In genomic region chr10:81623441-81623840, GRCm38 (mm10) we compare ENCODE assay signal across 24 mouse cellular contexts. TPM values are rescaled to one million over a fixed set of nuclear protein-coding genes. Genes with fewer than 3 reads are reported as not detected.
A peak's percentile ranks its signal among the peaks of the same experiment; 100 is the strongest.
DNase-seq lines count a peak whose midpoint lies in the region; ATAC-seq and TF ChIP-seq lines count a peak whose summit lies in the region.
"Had no signal": no experiment of that assay in that cellular context is flagged by ENCODE, and none has a peak within 500 bp of the region (broad histone marks: within the 10 kb centered on the region; RNA-seq: fewer than 3 reads in every experiment).

No protein-coding gene starts in this region.

- H3K4me2 ChIP-seq in liver, embryonic 12.5 days: no peak overlapping the region
- H3K4me2 ChIP-seq in liver, postnatal 0 days (ENCODE audit: low read depth, low read length): no peak overlapping the region
- H3K4me2 ChIP-seq in stomach, embryonic 15.5 days: no peak overlapping the region
- no peak overlapping the region for H3K4me2 ChIP-seq in midbrain, embryonic 13.5 days (replicated peaks)
- H3K4me2 ChIP-seq: forebrain, embryonic 13.5 days; hindbrain, embryonic 12.5 days had no signal

- no peak for ATAC-seq in liver, embryonic 12.5 days
- ATAC-seq in liver, postnatal 0 days: no peak
- no peak for ATAC-seq in G1E (ENCODE audit: extremely low read depth, insufficient number of reproducible peaks, low FRiP score, poor library complexity, severe bottlenecking)
- no peak for ATAC-seq in stomach, embryonic 15.5 days (ENCODE audit: insufficient read depth, low FRiP score, low read depth)
- no peak for ATAC-seq in midbrain, embryonic 13.5 days
- ATAC-seq in frontal cortex, adult (ENCODE audit: low TSS enrichment): no peak
- ATAC-seq: CD4-positive, CD25-positive, alpha-beta regulatory T cell, adult 4 months; forebrain, embryonic 13.5 days; forebrain, postnatal 0 days; hindbrain, embryonic 16.5 days had no signal

- peaks cover 47% of the 10 kb centered on the region for H3K36me3 ChIP-seq in liver, embryonic 12.5 days
- H3K36me3 ChIP-seq in liver, postnatal 0 days (replicated peaks; ENCODE audit: insufficient read depth, low read length): peaks cover 10% of the 10 kb centered on the region; the same call in 1 of the 2 replicates
- no peaks in the 10 kb centered on the region for H3K36me3 ChIP-seq in ES-Bruce4 (ENCODE audit: control insufficient read depth, insufficient read depth, low read length, poor library complexity, severe bottlenecking)
- peaks cover 64% of the 10 kb centered on the region for H3K36me3 ChIP-seq in G1E (replicated peaks)
- H3K36me3 ChIP-seq in stomach, embryonic 15.5 days: peaks cover 6% of the 10 kb centered on the region
- H3K36me3 ChIP-seq in midbrain, embryonic 13.5 days: peaks cover 55% of the 10 kb centered on the region

- no peaks in the 10 kb centered on the region for H3K27me3 ChIP-seq in liver, embryonic 12.5 days (replicated peaks)
- no peaks in the 10 kb centered on the region for H3K27me3 ChIP-seq in liver, postnatal 0 days (ENCODE audit: insufficient read depth, low read length)
- H3K27me3 ChIP-seq in ES-Bruce4 (ENCODE audit: control insufficient read depth, insufficient read depth, low read length, poor library complexity, severe bottlenecking): no peaks in the 10 kb centered on the region
- H3K27me3 ChIP-seq in G1E (ENCODE audit: insufficient read depth, low read length): no peaks in the 10 kb centered on the region
- H3K27me3 ChIP-seq in stomach, embryonic 15.5 days (replicated peaks): no peaks in the 10 kb centered on the region
- no peaks in the 10 kb centered on the region for H3K27me3 ChIP-seq in midbrain, embryonic 13.5 days
- H3K27me3 ChIP-seq: hindbrain, embryonic 12.5 days had no signal

- H3K27ac ChIP-seq in liver, embryonic 12.5 days: peak overlapping the region; percentile 17; the same call in 1 of the 2 replicates
- H3K27ac ChIP-seq in liver, postnatal 0 days (ENCODE audit: low read depth): no peak overlapping the region
- peak overlapping the region; percentile 55 for H3K27ac ChIP-seq in ES-Bruce4 (ENCODE audit: insufficient read depth, low read length)
- H3K27ac ChIP-seq in stomach, embryonic 15.5 days: peak overlapping the region; percentile 17; the same call in 1 of the 2 replicates
- H3K27ac ChIP-seq in midbrain, embryonic 13.5 days: no peak overlapping the region
- H3K27ac ChIP-seq: embryonic facial prominence, embryonic 10.5 days; forebrain, embryonic 13.5 days; heart, embryonic 10.5 days; hindbrain, embryonic 12.5 days had no signal

- TF ChIP-seq CTCF in liver, postnatal 0 days (IDR thresholded peaks at IDR 0.05; ENCODE audit: low read depth): no peak
- TF ChIP-seq CTCF in ES-Bruce4 (IDR thresholded peaks at IDR 0.05; ENCODE audit: low read depth, low read length): no peak
- no peak for TF ChIP-seq CTCF in G1E (IDR thresholded peaks at IDR 0.05; ENCODE audit: low read depth, low read length)

- no peak for TF ChIP-seq EP300 in liver, postnatal 0 days (IDR thresholded peaks at IDR 0.05; ENCODE audit: low read depth)
- no peak for TF ChIP-seq EP300 in ES-Bruce4 (IDR thresholded peaks at IDR 0.05; ENCODE audit: insufficient read depth, low read depth, low read length)

- no peak overlapping the region for H3K9ac ChIP-seq in liver, embryonic 12.5 days
- H3K9ac ChIP-seq in liver, postnatal 0 days (replicated peaks): no peak overlapping the region
- H3K9ac ChIP-seq in ES-Bruce4 (ENCODE audit: low read depth, poor library complexity, severe bottlenecking): no peak overlapping the region
- H3K9ac ChIP-seq in stomach, embryonic 15.5 days: no peak overlapping the region
- H3K9ac ChIP-seq in midbrain, embryonic 13.5 days (replicated peaks): no peak overlapping the region
- H3K9ac ChIP-seq: forebrain, embryonic 13.5 days; forebrain, postnatal 0 days; hindbrain, embryonic 12.5 days had no signal

- H3K4me1 ChIP-seq in liver, embryonic 12.5 days: peaks cover 36% of the 10 kb centered on the region
- peaks cover 16% of the 10 kb centered on the region for H3K4me1 ChIP-seq in liver, postnatal 0 days (ENCODE audit: insufficient read depth)
- H3K4me1 ChIP-seq in ES-Bruce4 (ENCODE audit: control insufficient read depth, insufficient read depth, low read length): peaks cover 10% of the 10 kb centered on the region
- H3K4me1 ChIP-seq in G1E (ENCODE audit: insufficient read depth, low read depth, low read length): peaks cover 44% of the 10 kb centered on the region
- peaks cover 16% of the 10 kb centered on the region for H3K4me1 ChIP-seq in stomach, embryonic 15.5 days
- peaks cover 26% of the 10 kb centered on the region for H3K4me1 ChIP-seq in midbrain, embryonic 13.5 days (replicated peaks)

- WGBS in liver, embryonic 12.5 days (ENCODE audit: insufficient replicate concordance): 49% methylated on average over 8 of the region's 8 CpGs
- 59% methylated on average over 8 of the region's 8 CpGs for WGBS in liver, postnatal 0 days (ENCODE audit: insufficient replicate concordance)
- WGBS in stomach, embryonic 15.5 days: 55% methylated on average over 8 of the region's 8 CpGs
- 71% methylated on average over 8 of the region's 8 CpGs for WGBS in midbrain, embryonic 13.5 days

- DNase-seq in liver, postnatal 0 days: no peak
- no peak for DNase-seq in G1E (ENCODE audit: low spot score)
- no peak for DNase-seq in testis, postnatal 14 days (ENCODE audit: low spot score)
- DNase-seq: adrenal gland, adult 2 months; B cell, adult 2 months; cerebellum, adult 11-12 months; cerebellum, adult 9-10 months; cerebellum, postnatal 36 days; forebrain, postnatal 0 days; gastrocnemius, postnatal 36 days; heart, adult 11 months; heart, postnatal 10 days; heart, postnatal 4 days had no signal

- no peak overlapping the region for H3K4me3 ChIP-seq in liver, embryonic 12.5 days
- H3K4me3 ChIP-seq in liver, postnatal 0 days (ENCODE audit: low read depth, low read length): no peak overlapping the region
- H3K4me3 ChIP-seq in ES-Bruce4 (ENCODE audit: low read depth, low read length): no peak overlapping the region
- peak overlapping the region; percentile 3; the same call in 1 of the 2 replicates for H3K4me3 ChIP-seq in G1E (ENCODE audit: low read depth, low read length)
- H3K4me3 ChIP-seq in stomach, embryonic 15.5 days (replicated peaks): no peak overlapping the region
- no peak overlapping the region for H3K4me3 ChIP-seq in midbrain, embryonic 13.5 days (replicated peaks)
- H3K4me3 ChIP-seq: embryonic facial prominence, embryonic 10.5 days; forebrain, embryonic 13.5 days; heart, embryonic 10.5 days; hindbrain, embryonic 12.5 days had no signal

- no peaks in the 10 kb centered on the region for H3K9me3 ChIP-seq in liver, embryonic 12.5 days (replicated peaks)
- no peaks in the 10 kb centered on the region for H3K9me3 ChIP-seq in liver, postnatal 0 days (ENCODE audit: low read length)
- H3K9me3 ChIP-seq in ES-Bruce4 (replicated peaks; ENCODE audit: control insufficient read depth, insufficient read depth, low read length, poor library complexity, severe bottlenecking) (no peaks in the 10 kb centered on the region), G1E (replicated peaks) (no peaks in the 10 kb centered on the region)
- H3K9me3 ChIP-seq in stomach, embryonic 15.5 days: no peaks in the 10 kb centered on the region
- H3K9me3 ChIP-seq in midbrain, embryonic 13.5 days: no peaks in the 10 kb centered on the region
- H3K9me3 ChIP-seq: embryonic facial prominence, embryonic 10.5 days; forebrain, embryonic 13.5 days; heart, embryonic 10.5 days; hindbrain, embryonic 12.5 days had no signal

- peak; percentile 51 for TF ChIP-seq POLR2A in ES-Bruce4 (IDR thresholded peaks at IDR 0.05; ENCODE audit: insufficient read depth, low read length)

RNA-seq across cellular contexts. Expression of gene Sirt6, which starts 4.2 kb away (rescaled TPM):
- 12.7 and 14.7 TPM in 2 replicates for polyA plus RNA-seq in liver, embryonic 12.5 days (2016; fragmentation: Nextera tagmentation; extraction: Ambion mirVana)
- 4.5 and 6.1 TPM in 2 replicates for polyA plus RNA-seq in liver, postnatal 0 days (2015; fragmentation: Nextera tagmentation; extraction: Ambion mirVana)
- 15.0 and 16.6 TPM in 2 replicates for polyA plus RNA-seq in ES-Bruce4 (2011; ENCODE audit: insufficient read depth, insufficient read length, low read depth, missing spikeins)
- 35.9 and 61.0 TPM in 2 replicates for total RNA-seq in G1E (2014; fragmentation: Nextera tagmentation)
- 6.0 and 6.6 TPM in 2 replicates for total RNA-seq in G1E (2017)
- polyA plus RNA-seq in G1E (2012): 136 and 158 TPM in 2 replicates
- 32.9 and 33.3 TPM in 2 replicates for polyA plus RNA-seq in stomach, embryonic 15.5 days (2015; fragmentation: Nextera tagmentation; extraction: Ambion mirVana)
- 64.7 and 67.4 TPM in 2 replicates for polyA plus RNA-seq in midbrain, embryonic 13.5 days (2015; fragmentation: Nextera tagmentation; extraction: Ambion mirVana)

RNA-seq across cellular contexts. Expression of gene Ankrd24, which starts 4.9 kb away (rescaled TPM):
- 3.8 and 4.5 TPM in 2 replicates for polyA plus RNA-seq in liver, embryonic 12.5 days (2016; fragmentation: Nextera tagmentation; extraction: Ambion mirVana)
- polyA plus RNA-seq in liver, postnatal 0 days (2015; fragmentation: Nextera tagmentation; extraction: Ambion mirVana): 1.8 and 2.1 TPM in 2 replicates
- polyA plus RNA-seq in ES-Bruce4 (2011; ENCODE audit: insufficient read depth, insufficient read length, low read depth, missing spikeins) (14.2 and 16.1 TPM in 2 replicates), G1E (2012) (9.8 and 12.7 TPM in 2 replicates)
- total RNA-seq in G1E (2014; fragmentation: Nextera tagmentation) (13.8 and 16.3 TPM in 2 replicates), G1E (2017) (13.4 and 14.3 TPM in 2 replicates)
- polyA plus RNA-seq in stomach, embryonic 15.5 days (2015; fragmentation: Nextera tagmentation; extraction: Ambion mirVana): 10.9 and 12.6 TPM in 2 replicates
- polyA plus RNA-seq in midbrain, embryonic 13.5 days (2015; fragmentation: Nextera tagmentation; extraction: Ambion mirVana): 8.5 and 9.3 TPM in 2 replicates

RNA-seq across cellular contexts. Expression of gene BC025920, which starts 17.4 kb away (rescaled TPM):
- 0.46 and 0.78 TPM in 2 replicates for polyA plus RNA-seq in liver, embryonic 12.5 days (2016; fragmentation: Nextera tagmentation; extraction: Ambion mirVana)
- polyA plus RNA-seq in liver, postnatal 0 days (2015; fragmentation: Nextera tagmentation; extraction: Ambion mirVana): 0.13 TPM in 2 replicates
- 3.2 and 3.9 TPM in 2 replicates for polyA plus RNA-seq in ES-Bruce4 (2011; ENCODE audit: insufficient read depth, insufficient read length, low read depth, missing spikeins)
- 6.7 and 6.8 TPM in 2 replicates for total RNA-seq in G1E (2014; fragmentation: Nextera tagmentation)
- total RNA-seq in G1E (2017): 3.3 and 4.3 TPM in 2 replicates
- 0.40 and 0.50 TPM in 2 replicates for polyA plus RNA-seq in G1E (2012)
- polyA plus RNA-seq in stomach, embryonic 15.5 days (2015; fragmentation: Nextera tagmentation; extraction: Ambion mirVana): 0.55 and 0.71 TPM in 2 replicates
- 2.9 and 3.0 TPM in 2 replicates for polyA plus RNA-seq in midbrain, embryonic 13.5 days (2015; fragmentation: Nextera tagmentation; extraction: Ambion mirVana)

RNA-seq across cellular contexts. Expression of gene Tle6, which starts 22.6 kb away (rescaled TPM):
- 8.1 and 12.1 TPM in 2 replicates for polyA plus RNA-seq in liver, embryonic 12.5 days (2016; fragmentation: Nextera tagmentation; extraction: Ambion mirVana)
- polyA plus RNA-seq in liver, postnatal 0 days (2015; fragmentation: Nextera tagmentation; extraction: Ambion mirVana): 2.9 and 3.0 TPM in 2 replicates
- 15.0 and 18.5 TPM in 2 replicates for polyA plus RNA-seq in ES-Bruce4 (2011; ENCODE audit: insufficient read depth, insufficient read length, low read depth, missing spikeins)
- total RNA-seq in G1E (2014; fragmentation: Nextera tagmentation): 42.7 and 44.3 TPM in 2 replicates
- total RNA-seq in G1E (2017): 17.5 and 21.5 TPM in 2 replicates
- 28.8 and 49.5 TPM in 2 replicates for polyA plus RNA-seq in G1E (2012)
- 31.2 and 42.1 TPM in 2 replicates for polyA plus RNA-seq in stomach, embryonic 15.5 days (2015; fragmentation: Nextera tagmentation; extraction: Ambion mirVana)
- 2.8 and 4.4 TPM in 2 replicates for polyA plus RNA-seq in midbrain, embryonic 13.5 days (2015; fragmentation: Nextera tagmentation; extraction: Ambion mirVana)

RNA-seq across cellular contexts. Expression of gene Gm10778, which starts 25.4 kb away (rescaled TPM):
- polyA plus RNA-seq in liver, embryonic 12.5 days (2016; fragmentation: Nextera tagmentation; extraction: Ambion mirVana): 2.3 and 2.5 TPM in 2 replicates
- 1.1 and 1.2 TPM in 2 replicates for polyA plus RNA-seq in liver, postnatal 0 days (2015; fragmentation: Nextera tagmentation; extraction: Ambion mirVana)
- polyA plus RNA-seq in ES-Bruce4 (2011; ENCODE audit: insufficient read depth, insufficient read length, low read depth, missing spikeins) (5.6 and 7.4 TPM in 2 replicates), G1E (2012) (0.10 and 0.34 TPM in 2 replicates)
- total RNA-seq in G1E (2014; fragmentation: Nextera tagmentation) (11.1 and 11.8 TPM in 2 replicates), G1E (2017) (6.0 and 7.9 TPM in 2 replicates)
- 4.3 and 5.2 TPM in 2 replicates for polyA plus RNA-seq in stomach, embryonic 15.5 days (2015; fragmentation: Nextera tagmentation; extraction: Ambion mirVana)
- 6.7 and 6.9 TPM in 2 replicates for polyA plus RNA-seq in midbrain, embryonic 13.5 days (2015; fragmentation: Nextera tagmentation; extraction: Ambion mirVana)

Comparison
In these comparisons a context has a peak if more than half of its experiments do, and no peak if none do; other contexts are left out.
1. H3K27ac ChIP-seq: peak in liver, embryonic 12.5 days (single experiment), ES-Bruce4 (single experiment) and stomach, embryonic 15.5 days (single experiment); none in liver, postnatal 0 days (single experiment) and midbrain, embryonic 13.5 days (single experiment).